Mouse (Mus musculus): ENCODE results near the gene Numbl.

GRCm38 (mm10) chr7:27266515-27267128 is 8.4 kb downstream of the Numbl start:
- no peak for TF ChIP-seq CTCF (IDR thresholded peaks at IDR 0.05; ENCODE audit: borderline replicate concordance, extremely low read depth, insufficient read depth, insufficient read length)
- TF ChIP-seq POLR2A (IDR thresholded peaks at IDR 0.05; ENCODE audit: borderline replicate concordance, extremely low read depth, insufficient read depth, insufficient read length, poor library complexity, severe bottlenecking), result no peak
